Mouse (Mus musculus) hematopoietic stem cell, adult 5-6 weeks (primary cell): ENCODE results near the gene Grid1. TPM values are rescaled to one million over a fixed set of nuclear protein-coding genes. Genes with fewer than 3 reads are reported as not detected.

Source experiments
- ATAC-seq, 2 experiments: fragments of 125-278 bp in 1 of 2; replicated peaks in 1 of 2; 2 replicates each; pipeline ENCODE4 v1.8.0; 2016 to 2017; ENCODE audit warnings: inconsistent platforms in 2 of 2, mild to moderate bottlenecking in 2 of 2, moderate number of reproducible peaks in 2 of 2, low read depth in 1 of 2, moderate TSS enrichment in 1 of 2; ENCODE audit not compliant: low FRiP score in 2 of 2, poor library complexity in 2 of 2, severe bottlenecking in 2 of 2, insufficient read depth in 1 of 2, low TSS enrichment in 1 of 2
- total RNA-seq: library from RNA; stranded (forward); fragments of 172-1452, 232-1000 nt; gene quantifications from 2 replicates; pipeline ENCODE4 v1.2.3, GENCODE M21; 2017

Gene Grid1
- total RNA-seq, 1 experiment from 2014 or later, result not detected

DNA sequence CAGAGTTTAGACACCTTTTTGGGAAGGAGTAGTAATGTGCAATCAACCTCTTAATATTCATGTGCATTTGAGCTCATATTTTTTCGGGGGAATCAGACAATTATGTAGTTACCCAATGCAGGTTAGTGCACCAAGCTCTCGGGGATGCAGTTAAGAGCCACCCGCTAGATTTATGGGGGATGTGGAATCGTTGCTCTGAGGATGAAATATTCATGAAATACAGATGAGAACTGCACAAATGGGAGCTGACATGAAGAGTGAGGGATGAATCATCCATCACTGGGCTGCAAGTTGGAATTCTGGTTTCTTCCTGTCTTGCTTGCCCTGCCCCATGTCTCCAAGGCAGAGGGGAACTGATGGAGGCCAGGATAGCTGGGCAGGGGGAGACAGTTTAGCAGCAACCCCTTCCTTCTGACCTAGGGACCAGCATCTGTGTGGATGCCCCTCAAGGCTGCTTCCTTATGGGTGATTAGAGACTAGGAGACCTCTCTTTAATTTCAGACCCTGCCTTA, 753.1 kb downstream of the Grid1 start:
- ATAC-seq, result no peak

- no peak for ATAC-seq
These were observed 754.6 kb downstream of the Grid1 start for GRCm38 (mm10) chr14:35574489-35574888.

GRCm38 (mm10) chr14:35575285-35575684, 755.4 kb downstream of the Grid1 start:
- ATAC-seq, result no peak

DNA sequence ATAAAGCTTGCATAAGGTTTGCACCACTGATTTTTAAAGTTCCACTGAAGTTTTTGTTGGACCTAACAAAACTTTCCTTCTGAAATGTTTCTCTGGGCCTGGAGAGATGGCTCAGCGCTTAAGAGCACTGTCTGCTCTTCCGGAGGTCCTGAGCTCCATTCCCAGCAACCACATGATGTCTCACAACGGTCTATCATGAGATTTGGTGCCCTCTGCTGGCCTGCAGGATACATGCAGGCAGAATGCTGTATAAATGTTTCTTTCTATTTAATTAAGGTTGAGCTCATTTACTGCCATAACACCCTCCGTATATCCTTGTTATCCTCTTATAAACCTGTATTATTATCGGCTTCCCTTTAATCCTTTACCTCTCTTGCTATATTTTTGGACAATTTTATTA, 805.8 kb downstream of the Grid1 start:
- no peak for ATAC-seq

Other genes starting within 250 kb of the Grid1 start
- gene Ldb3, start 231.4 kb upstream of the Grid1 start, total RNA-seq, result 0.05 TPM in 1 of 2 replicates, not detected in the other
- gene Opn4, start 220.0 kb upstream of the Grid1 start, total RNA-seq, result not detected in 2 replicates
- gene Wapl, start 146.2 kb upstream of the Grid1 start, total RNA-seq, result 135 and 146 TPM in 2 replicates